Mouse (Mus musculus) cerebellum, postnatal 4 days (tissue): Measurements from ENCODE around the gene Hcrt.

Experiments
- DNase-seq, 2 experiments: peaks; one replicate each; pipeline ENCODE4 v3.0.0; 2022; ENCODE audit warnings: low spot score in 2 of 2, mixed read lengths in 1 of 2

Hcrt gene

DNA sequence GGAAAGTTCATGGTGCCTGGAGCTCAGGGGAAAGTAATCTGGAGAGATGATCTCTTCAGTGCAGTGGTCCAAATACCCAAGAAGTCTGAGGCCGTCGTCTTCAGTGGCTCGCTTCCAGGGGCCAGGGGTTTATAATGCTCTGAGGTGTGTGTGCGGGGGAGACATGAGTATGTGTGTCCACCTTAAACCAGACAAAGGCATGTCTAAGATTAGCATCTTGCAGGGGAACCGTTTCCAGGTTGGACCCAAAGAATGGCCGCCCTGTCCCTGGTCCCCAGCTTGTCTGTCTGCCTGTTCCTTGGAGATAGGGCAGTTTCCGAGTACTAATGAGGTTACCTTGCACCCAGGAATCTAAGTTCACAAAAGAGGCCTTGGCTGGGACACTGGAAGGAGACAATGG is at the start of gene Hcrt:
Hcrt (minus strand) TSS at position 101 of the 400 bp plus-strand sequence.
- DNase-seq: no peak

DNA sequence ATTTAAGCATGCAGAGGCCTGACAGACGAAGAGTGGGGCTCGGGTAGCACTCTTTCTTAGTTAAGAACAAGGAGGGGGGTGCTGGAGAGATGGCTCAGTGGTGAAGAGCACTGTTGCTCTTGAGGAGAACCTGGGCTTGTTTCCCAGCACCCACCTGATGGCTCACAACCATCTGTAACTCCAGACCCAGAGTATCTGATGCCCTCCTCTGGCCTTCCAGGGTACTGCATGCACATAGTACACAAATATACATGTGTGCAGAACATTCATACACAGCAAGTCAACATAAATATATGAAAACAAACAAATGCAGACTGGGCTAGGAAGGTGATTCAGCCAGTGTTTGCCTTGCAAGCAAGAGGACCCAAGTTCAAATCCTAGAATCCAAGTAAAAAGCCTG is 48.4 kb upstream of the Hcrt start:
- no peak for DNase-seq

DNA sequence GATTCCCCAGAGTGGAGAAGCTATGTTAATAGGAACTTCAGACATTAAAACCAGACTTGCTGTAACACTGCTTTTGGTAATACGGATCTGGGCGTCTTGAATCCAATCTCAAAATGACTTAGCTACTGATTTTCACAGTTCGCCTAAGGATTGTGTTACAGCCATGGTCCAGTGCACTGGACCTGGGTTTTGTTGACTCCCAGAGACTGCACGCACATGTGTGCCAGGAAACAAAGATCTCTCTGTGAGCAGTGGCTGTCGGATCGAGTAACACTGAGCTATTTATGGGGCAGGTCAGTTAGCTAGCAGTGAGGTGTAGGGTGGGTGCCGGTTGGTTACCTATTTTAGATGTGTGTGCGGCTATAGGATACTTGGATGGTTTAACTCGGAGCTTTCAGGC is 47.8 kb upstream of the Hcrt start:
- DNase-seq: no peak

DNA sequence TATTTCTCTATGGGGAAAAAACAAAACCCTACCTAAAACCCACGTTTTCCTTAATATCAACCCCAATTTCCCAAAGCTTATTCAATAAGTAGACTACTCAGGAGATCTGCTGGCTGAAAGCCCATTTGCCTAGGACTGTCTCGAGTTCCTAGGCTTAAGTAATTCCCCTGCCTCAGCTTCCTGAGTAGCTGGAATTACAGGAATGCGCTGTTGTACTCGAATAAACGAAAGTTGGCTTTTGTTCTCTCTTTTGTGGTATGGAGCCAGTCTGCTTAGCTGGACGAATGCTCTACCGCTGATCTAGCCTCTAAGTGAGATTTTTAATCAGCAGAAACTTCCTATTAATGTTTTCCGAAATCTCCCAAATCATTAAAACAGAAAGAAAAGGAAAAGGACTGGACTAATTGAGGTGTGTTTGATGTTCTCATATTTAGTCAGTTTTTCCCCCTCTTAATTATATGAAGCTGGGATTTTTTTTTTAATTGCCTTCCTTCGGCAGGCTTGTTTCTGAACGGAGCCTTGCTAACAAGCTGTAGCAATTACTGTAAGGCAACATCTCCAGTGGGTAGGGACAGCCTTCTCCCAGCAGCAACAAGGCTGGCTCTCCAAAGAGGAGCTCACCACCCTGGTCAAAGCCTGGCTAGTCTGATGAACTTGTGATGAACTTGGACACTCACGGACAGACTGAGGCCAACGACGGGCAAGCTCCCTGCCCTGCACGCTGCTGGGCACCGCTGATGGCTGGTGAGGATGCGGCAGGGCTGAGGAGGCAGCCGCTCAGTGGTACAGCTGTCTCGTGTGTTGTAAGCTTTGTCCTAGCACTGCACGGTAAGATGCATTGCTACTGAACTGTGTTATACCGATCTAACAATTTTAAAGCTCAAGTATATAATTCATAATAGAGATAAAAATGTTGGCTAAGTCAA is 43.9 kb upstream of the Hcrt start:
- DNase-seq: no peak

DNA sequence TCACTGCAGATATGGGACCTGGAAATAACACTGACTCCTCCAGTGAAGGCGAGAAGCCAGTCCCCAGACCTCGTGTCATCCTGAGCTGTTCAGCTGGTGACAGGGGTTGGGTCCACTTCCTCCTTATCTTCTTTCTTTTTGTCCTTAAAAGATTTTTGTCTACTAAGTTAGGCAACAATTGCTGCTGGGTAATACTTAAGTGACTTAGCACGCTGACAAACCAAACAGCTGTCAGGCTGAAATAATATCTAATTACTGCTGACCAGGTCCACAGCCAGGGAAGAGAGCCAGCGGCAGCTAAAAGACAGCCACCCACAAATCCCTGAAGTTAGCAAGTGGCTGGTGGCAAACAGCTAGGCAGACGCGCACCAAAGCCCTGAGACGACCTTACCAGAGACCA is 42.8 kb upstream of the Hcrt start:
- DNase-seq: no peak

DNA sequence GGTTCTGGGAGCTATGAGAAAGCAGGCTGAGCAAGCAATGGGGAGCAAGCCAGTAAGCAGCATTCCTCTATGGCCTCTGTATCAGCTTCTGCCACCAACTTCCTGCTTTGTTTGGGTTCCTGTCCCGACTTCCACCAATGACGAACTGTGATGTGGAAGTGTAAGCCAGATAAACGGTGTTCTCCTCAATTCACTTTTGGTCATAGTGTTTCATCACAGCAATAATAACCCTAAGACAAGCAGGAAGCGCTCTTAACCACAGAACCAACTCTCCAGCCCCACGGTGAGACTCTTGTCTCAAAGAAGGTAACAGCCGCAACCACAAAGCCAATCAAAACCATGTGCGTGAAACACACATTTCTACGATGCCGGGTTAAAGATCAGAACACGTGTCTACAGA is 41.7 kb upstream of the Hcrt start:
- DNase-seq: no peak

DNA sequence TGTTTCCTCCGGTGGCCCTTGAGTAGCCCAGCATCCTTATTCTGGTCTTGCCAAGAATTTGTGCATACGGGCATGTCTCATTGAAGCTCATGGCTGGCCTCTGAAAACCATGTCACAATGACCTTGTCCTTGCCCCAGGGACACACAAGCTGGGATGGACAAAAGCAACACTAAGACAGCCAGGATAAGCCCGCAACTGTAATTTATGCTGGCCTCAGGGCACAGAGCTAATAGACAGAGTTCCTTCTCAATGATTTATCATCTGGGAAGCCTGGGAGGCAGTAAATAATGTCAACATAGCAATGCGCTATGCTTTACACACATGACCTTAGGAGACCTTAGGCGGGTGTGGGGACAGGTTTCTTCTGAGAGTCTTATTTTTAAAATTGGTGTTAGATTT is 36.7 kb upstream of the Hcrt start:
- no peak for DNase-seq

DNA sequence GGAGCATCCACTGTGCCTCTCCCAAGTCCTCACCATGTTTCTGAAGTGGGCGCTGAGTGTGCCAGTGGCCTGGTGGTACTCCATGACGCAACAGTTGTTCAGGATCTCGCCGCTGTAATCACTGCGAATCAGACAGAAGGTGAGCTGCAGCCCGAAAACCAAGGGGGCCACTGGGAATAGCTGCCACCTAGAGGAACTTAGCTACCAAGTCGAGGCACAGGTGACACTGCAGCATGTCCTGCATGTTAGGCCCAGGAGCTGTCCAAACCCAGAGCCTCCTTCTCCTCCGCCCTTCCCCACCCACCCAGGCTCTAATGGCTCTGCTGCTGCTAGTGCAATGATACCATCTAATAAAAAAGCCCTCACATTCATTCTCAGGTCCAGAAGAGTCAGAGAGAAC is 33.9 kb upstream of the Hcrt start:
- no peak for DNase-seq

DNA sequence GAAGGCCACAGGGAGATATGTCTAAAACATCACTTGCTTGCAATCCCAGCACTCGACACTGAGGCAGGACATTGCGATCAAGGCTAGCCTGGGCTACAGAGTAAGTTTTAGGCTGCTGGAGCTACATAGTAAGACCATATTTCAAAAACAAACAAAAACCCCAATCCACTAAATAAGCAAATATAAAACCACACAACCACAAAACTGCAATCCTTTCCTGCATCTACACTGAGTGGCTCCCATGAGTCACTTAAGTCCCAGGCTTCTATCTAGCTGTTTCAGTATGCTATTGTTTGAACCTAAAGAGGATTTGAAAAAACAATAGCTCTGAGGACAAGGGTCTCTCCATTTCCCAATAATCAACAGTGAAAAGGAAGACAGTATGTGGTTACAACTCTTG is 32.7 kb upstream of the Hcrt start:
- no peak for DNase-seq

DNA sequence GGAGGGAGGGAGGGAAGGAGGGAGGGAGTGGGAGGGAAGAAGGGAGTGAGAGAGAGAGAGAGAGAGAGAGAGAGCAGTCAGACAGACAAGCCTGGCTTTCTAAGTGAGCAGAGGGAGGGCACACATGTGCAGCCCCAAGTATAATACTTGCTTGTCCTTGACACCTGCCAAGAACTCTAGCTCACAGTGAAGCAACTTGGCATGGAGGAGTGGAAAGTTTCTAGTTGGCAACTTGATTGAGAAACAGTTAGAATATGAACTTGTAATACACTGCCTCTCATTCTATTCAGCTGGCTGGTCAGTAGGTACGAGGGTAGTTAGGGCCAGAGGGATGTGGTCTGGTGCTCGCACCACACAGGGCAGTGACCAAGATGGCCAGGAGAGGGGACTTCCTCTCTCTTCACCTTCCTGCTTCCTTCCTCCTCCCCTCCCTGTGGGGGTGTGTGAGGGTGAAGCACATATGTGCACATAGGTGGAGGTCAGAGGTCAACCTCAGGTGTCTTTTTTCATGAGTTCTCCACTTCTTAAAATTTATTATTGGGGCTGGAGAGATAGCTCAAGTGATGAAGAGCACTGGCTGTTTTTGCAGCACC is 28.8 kb upstream of the Hcrt start:
- no peak for DNase-seq

DNA sequence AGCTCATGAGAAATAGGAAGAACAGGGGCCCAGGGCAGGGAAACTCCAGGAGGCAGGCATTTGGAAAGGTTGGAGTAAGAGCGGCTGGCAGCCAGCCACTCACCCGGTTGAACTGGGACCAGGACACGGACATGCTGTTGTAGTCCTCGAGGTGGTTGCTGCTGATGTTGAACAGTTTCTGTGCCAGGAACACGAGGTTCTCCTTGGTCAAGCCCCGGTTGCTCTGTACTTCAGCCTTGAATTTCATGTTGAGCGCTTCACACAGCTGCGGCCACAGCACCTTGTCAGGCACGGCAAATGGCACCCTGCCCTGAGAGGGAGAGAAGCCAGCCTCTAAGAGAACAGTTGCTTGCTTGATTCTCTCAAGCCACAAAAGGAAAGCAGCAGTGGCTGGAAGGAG is 27.9 kb upstream of the Hcrt start:
- peak in 1 of 2 experiments; percentile 49 for DNase-seq

DNA sequence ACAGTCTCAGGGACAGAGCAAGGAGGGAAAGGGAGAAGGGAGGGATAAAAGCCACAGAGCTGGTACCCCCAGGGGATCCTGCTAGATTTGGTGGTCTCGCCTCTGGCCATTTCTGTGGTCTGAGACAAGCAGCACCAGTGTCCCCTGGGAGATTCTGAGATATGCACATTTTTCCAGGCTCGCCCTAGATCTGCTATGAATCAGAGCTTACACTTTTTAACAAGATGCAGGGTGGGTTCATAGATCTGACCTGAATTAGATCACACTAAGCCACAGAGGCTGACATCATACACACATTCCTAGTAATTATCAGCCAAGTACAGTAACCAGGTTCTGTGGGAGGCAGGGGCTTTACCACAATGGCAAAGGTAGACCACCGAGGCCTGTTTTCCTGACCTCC is 27.0 kb upstream of the Hcrt start:
- DNase-seq: no peak

DNA sequence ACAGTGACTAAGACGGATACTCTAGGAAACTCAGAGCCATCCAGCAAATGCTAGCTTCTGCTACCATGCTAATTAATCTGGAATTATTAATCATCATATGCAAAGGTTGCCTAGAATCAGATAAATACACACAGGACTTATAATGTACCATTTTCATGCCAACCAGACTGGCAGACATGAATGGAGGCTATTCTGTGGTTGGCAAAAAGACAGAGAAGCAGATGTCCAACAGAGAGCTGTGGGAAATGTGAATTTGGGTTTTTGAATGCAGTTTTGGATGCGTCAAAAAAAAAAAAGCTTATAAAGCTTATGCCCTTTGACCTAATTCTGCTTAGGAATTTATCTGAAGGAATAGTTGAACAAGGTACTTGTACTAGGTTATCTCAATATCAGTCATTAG is 23.0 kb upstream of the Hcrt start:
- DNase-seq: no peak

DNA sequence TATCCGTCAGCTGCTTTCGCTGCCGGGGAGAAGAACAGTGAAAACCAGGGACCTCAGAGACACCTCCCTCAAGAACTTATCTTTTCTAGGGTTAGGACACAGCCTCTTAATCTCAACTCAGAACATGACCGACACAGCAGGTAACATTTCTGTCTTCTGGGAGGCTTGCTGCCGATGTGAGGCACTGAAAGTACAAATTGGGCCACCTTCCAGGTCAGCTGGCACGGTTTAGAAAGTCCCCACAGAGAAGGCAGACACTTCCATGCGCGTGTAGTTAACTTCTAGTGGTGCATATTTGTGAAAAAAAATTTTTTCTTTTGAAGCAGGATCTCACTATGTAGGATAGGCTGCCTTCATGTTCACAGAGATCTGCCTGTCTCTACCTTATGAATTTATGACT is 21.6 kb upstream of the Hcrt start:
- DNase-seq: no peak

DNA sequence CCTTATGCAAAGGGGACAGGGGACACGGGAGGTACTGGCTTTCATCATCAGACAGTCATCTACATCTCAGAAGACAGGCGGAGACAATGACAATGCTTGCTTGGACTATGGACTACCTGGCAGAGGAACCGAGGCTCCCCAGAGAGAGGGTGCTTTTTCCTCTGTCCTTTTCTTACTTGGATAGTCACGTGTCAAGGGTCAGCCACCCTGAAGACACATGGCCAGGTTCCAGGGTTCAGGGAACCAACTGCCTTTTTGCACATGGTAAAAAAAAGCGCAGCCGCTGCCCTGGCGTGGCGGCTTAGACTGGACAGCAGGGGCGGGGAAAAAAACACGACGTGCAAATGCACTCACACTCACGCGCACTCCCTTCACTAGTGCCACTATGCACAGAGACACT is 19.8 kb upstream of the Hcrt start:
- DNase-seq: no peak

DNA sequence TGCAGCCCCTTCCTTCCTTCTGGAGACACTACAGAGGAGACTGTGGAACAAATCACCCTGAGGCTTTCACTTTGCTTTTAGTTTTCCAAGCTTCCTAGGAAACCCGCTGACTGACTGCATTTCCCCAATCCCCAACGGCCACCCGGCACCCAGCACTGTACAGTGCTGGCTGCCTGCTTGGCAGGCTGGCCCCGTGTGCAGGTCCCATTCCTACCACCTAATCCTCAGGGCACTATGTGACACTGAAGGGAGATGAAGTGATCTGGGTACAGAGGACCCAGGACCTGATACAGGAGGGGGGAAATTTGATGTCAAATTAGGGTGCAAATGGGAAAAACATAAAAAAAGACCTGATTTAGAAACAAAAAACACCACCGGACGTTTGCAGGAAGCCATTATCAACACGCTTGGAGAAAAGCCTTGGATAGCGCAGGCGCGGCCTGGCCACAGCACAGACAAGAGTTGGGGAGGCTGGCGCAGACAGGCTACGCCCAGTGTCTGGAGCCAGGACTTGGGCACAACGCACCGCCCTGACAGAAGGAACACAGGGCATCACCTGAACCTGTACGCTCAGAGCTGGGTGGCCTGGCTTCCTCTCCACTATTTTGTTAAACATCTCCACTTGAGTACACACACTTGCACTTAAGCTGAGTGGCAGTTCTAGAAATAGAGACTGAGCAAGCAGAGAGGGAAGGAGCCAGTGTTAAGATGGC is 19.2 kb upstream of the Hcrt start:
- no peak for DNase-seq

DNA sequence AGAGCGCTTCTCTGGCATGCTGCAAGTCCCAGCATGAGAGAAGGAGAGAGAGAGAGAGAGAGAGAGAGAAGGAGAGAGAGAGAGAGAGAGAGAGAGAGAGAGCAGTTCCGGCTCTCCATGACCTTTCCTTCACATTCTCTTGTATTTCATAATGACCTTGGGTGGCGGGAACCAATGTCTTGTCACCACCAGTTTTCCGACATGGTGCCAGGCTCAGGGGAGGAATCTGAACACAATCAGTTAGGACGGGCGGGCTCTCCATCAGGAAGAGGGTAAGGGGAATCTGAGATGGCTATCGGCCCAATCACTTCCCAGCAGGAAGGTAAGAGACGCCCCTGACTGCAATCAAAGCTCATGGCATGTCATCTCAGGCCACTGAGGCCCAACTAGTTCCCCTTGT is 17.5 kb upstream of the Hcrt start:
- DNase-seq: no peak

DNA sequence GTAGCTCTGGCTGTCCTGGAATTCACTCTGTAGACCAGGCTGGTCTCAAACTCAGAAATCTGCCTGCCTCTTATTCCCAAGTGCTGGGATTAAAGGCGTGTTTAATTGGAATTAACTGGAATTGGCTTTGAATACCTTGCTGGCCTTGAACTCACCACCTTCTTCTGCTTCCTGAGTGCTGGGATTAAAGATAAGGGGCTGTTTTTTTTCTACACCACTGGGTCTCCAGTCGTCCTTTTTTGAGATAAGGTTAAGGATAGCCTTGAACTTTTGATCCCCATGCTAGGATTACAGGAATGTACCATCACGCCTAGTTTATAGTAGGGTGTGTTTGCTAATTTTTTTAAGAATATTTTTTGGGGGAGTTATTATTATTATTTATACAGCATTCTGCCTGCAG is 15.3 kb upstream of the Hcrt start:
- DNase-seq: no peak

DNA sequence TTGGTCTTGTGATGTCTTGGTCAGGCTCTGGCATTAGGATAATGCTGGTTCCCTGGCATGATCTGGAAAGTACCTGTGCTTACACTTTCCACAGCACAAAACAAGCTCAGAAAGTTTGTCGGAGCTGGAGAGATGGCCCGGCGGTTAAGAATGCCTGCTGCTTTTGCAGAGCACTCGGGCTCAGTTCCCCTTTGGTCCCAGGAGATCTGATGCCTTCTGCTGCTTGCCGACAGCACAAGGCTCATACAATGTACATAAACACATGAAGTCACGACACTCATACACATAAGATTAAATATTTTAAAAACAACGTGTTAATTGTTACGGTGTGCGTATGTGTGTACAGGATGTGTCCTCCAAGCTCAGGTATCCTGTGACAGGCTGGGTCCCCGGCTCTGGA is 13.2 kb upstream of the Hcrt start:
- no peak for DNase-seq

DNA sequence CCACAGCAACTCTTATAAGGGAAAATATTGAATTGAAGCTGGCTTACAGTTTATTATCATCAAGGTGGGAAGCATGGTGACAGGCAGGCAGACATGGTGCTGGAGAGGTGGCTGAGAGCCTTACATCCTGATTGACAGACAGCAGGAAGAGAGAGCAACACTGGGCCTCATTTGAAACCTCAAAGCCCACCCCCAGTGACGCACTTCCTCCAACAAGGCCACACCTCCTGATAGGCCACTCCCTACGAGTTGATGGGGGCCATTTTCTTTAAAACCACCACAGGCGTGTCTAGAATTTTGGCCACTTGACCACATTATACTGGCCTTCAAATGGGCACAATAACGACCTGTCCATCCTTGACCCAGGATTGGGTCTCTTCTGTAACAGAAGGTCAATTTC is 11.5 kb upstream of the Hcrt start:
- DNase-seq: no peak

DNA sequence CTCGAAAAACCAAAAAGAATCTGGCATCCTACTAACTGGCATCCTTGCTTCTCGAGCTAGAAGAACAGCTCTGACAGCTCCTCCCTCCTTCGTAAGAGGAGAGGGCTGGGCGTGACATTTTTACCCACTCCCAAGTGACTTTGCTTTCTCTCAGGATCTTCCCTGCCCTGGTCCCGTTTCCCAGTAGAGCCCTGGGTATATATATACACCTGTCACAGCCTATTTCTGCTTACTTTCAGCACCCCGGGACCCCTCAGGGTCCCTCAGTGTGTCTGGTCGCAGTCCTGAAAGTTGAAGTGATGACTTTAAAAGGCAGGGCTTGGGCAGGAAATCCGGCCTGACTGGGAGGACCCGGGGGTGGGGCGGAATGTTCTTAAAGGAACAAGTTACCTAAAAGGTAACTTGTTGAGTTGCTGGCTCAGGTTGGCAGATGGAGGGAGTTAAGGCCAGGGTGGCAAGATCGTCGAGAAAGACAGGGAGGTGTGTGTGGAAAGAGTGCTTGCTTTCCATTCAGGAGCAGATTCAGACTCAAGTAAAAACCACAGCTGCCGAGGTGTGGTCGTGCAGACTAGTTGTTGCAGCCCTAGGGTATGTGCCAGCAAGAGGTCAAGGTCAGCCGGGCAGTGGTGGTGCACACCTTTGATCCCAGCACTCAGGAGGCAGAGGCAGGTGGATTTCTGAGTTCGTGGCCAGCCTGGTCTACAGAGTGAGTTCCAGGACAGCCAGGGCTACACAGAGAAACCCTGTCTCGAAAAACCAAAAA is 8.1 kb upstream of the Hcrt start, which contains the start of gene Ghdc:
Ghdc (minus strand) TSS at position 312 of the 763 bp plus-strand sequence.
- peak; percentile 45 to 49 for DNase-seq

DNA sequence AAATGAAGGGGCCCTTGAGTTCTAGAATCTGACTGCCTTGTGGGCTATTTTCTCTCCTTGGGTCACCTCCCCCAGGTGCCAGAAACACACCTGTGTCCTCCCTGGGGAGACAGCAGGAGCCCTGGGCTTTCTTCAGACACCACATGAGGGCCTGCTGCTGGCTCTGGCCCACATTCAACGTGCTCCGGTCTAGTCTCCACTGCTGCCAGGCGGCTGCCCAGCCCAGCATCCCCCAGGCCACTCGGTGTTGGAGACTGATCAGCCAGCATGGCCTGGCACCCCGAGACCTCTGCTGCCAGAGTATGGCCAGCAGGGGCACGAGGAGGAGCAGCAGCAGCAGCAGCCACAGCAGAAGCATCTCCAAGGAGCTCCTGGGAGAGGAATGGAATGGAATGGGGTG is 7.2 kb upstream of the Hcrt start:
- DNase-seq: no peak
